In the genomic region with DNA sequence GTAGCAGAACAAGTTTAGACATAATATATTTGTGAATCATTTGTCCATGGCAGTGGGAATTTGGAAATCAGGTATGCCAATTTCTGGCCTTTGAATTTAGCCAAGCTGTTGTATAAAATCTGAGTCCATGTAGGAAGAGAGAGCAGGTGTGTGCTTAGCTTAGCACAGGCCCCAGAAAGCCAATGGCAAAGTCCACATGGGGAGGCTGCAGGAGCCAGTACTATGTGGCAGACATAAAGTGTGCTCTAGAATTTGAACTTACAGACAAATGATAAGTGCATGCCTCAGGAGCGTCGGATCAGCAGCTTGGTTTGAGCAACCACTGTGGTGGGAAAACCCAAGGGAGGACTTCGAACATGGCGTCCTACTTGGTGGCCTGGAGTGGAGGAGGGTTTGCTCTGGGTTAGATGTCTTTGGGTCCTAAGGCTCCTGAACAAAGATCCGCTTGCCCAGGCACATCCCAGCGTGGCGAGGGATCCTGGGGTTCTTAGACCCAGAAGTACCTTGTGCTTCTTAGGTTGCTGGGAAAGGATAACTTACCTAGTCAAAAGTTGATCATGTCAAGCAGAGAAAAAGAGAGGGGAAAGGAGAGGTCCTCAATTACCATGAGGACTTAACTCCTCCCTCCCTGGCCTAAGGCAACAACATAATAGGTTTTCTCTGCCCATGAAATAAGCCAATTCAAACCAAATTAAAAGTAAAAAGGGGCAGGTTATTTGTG, we compare ENCODE assay signal across 25 mouse cellular contexts. TPM values are rescaled to one million over a fixed set of nuclear protein-coding genes. Genes with fewer than 3 reads are reported as not detected.
DNase-seq lines count a peak whose midpoint lies in the region; ATAC-seq and TF ChIP-seq lines count a peak whose summit lies in the region.
"Had no signal": no experiment of that assay in that cellular context is flagged by ENCODE, and none has a peak within 500 bp of the region (broad histone marks: within the 10 kb centered on the region; RNA-seq: fewer than 3 reads in every experiment).

No protein-coding gene starts in this region.

- ATAC-seq in intestine, postnatal 0 days: peak; percentile 87
- ATAC-seq: activated CD4-positive, CD25-positive, alpha-beta regulatory T cell, adult 4 months; forebrain, embryonic 13.5 days; forebrain, embryonic 16.5 days; Patski had no signal

- no peak overlapping the region for H3K9ac ChIP-seq in intestine, postnatal 0 days (ENCODE audit: low read depth, low read length)
- H3K9ac ChIP-seq: forebrain, embryonic 13.5 days; hindbrain, embryonic 12.5 days; hindbrain, embryonic 15.5 days had no signal

- H3K9me3 ChIP-seq in intestine, postnatal 0 days (ENCODE audit: control insufficient read depth): no peaks in the 10 kb centered on the region
- H3K9me3 ChIP-seq: forebrain, embryonic 10.5 days; forebrain, embryonic 13.5 days; G1E; hindbrain, embryonic 12.5 days; hindbrain, embryonic 15.5 days had no signal

- H3K36me3 ChIP-seq in intestine, postnatal 0 days (ENCODE audit: control insufficient read depth, insufficient read depth): no peaks in the 10 kb centered on the region; the same call in 1 of the 2 replicates
- H3K36me3 ChIP-seq: forebrain, embryonic 10.5 days; G1E; hindbrain, embryonic 12.5 days; hindbrain, embryonic 15.5 days had no signal

- no peak overlapping the region for H3K4me2 ChIP-seq in intestine, postnatal 0 days (replicated peaks; ENCODE audit: low read depth)
- H3K4me2 ChIP-seq: forebrain, embryonic 13.5 days; heart, embryonic 11.5 days; hindbrain, embryonic 12.5 days; hindbrain, embryonic 15.5 days had no signal

- H3K27me3 ChIP-seq in intestine, postnatal 0 days (replicated peaks; ENCODE audit: control insufficient read depth, insufficient read depth, low read length): no peaks in the 10 kb centered on the region
- H3K27me3 ChIP-seq: forebrain, embryonic 13.5 days; hindbrain, embryonic 12.5 days; hindbrain, embryonic 15.5 days; Patski had no signal

- H3K27ac ChIP-seq in intestine, postnatal 0 days (ENCODE audit: low read depth, low read length): no peak overlapping the region
- H3K27ac ChIP-seq: forebrain, embryonic 10.5 days; forebrain, embryonic 13.5 days; hindbrain, embryonic 12.5 days; hindbrain, embryonic 15.5 days had no signal

- peak; percentile 17 for DNase-seq in heart, adult 11 months
- DNase-seq in heart, adult 18-20 months: no peak
- DNase-seq in ES-CJ7 (ENCODE audit: low read depth, low spot score): peak; percentile 88
- DNase-seq in ZHBTc4 (ENCODE audit: low read depth, low spot score): peak; percentile 85
- no peak for DNase-seq in frontal cortex, postnatal 14 days (ENCODE audit: low spot score in 2 of 2)
- no peak for DNase-seq in ovary, postnatal 10 days (ENCODE audit: low spot score)
- no peak for DNase-seq in left cerebral cortex, postnatal 4 days
- DNase-seq: adrenal gland, postnatal 10 days; adrenal gland, postnatal 36 days; cerebellum, adult 18-20 months; cerebellum, adult 9-10 months; cerebellum, postnatal 14 days; gastrocnemius, postnatal 25 days had no signal

- no peak for TF ChIP-seq CTCF in intestine, postnatal 0 days (IDR thresholded peaks at IDR 0.05; ENCODE audit: low read depth)

- H3K4me3 ChIP-seq in intestine, postnatal 0 days (ENCODE audit: low read depth, low read length): no peak overlapping the region
- H3K4me3 ChIP-seq: forebrain, embryonic 10.5 days; forebrain, embryonic 13.5 days; hindbrain, embryonic 12.5 days; hindbrain, embryonic 15.5 days had no signal

- H3K4me1 ChIP-seq in intestine, postnatal 0 days (replicated peaks; ENCODE audit: control insufficient read depth, insufficient read depth, low read length): 0 out of 2 replicates have a peak, but pooled peaks cover 5% of the 10 kb centered on the region
- H3K4me1 ChIP-seq: forebrain, embryonic 13.5 days; hindbrain, embryonic 12.5 days; hindbrain, embryonic 15.5 days had no signal

- intact Hi-C loops in left cerebral cortex, postnatal 4 days (cut with DNase I): no loop called here

- WGBS in intestine, postnatal 0 days: 71% methylated on average over 7 of the region's 7 CpGs

RNA-seq across cellular contexts. Expression of a gene that starts 15.4 kb away (rescaled TPM):
- 10 to 100 TPM; 11.0 to 16.5 TPM for total RNA-seq in heart, adult 18-20 months (2021)
- polyA plus RNA-seq in intestine, postnatal 0 days (2015; fragmentation: Nextera tagmentation; extraction: Ambion mirVana): 25.6 and 25.9 TPM in 2 replicates
- under 1 TPM in 1 of 2 experiments, not detected in 1; 0.78 TPM for total RNA-seq in left cerebral cortex, postnatal 4 days (2021)
- total RNA-seq: hematopoietic stem cell, adult 5-6 weeks had no signal
- polyA plus RNA-seq: embryonic facial prominence, embryonic 11.5 days; G1E had no signal

RNA-seq across cellular contexts. Expression of a gene that starts 37.4 kb away (rescaled TPM):
- 1 to 10 TPM; 2.5 to 3.4 TPM for total RNA-seq in heart, adult 18-20 months (2021)
- 10.0 and 11.7 TPM in 2 replicates for polyA plus RNA-seq in intestine, postnatal 0 days (2015; fragmentation: Nextera tagmentation; extraction: Ambion mirVana)
- total RNA-seq in left cerebral cortex, postnatal 4 days (2021): 10 to 100 TPM; 13.4 to 13.7 TPM

Comparison
In these comparisons a context has a peak if more than half of its experiments do, and no peak if none do; other contexts are left out.
1. DNase-seq: peak in heart, adult 11 months (single experiment), ES-CJ7 (single experiment) and ZHBTc4 (single experiment); none in heart, adult 18-20 months (0 of 2), frontal cortex, postnatal 14 days (0 of 2), ovary, postnatal 10 days (single experiment) and left cerebral cortex, postnatal 4 days (single experiment).
2. RNA of a gene that starts 15.4 kb away (total RNA-seq): 11.0 to 16.5 TPM in heart, adult 18-20 months; 0.78 TPM in left cerebral cortex, postnatal 4 days; every median in the first group is over 4 times any median in the second.